Mouse (Mus musculus) heart, adult 11 months (tissue): Measurements from ENCODE around the gene Ptprd.

Experiments used
- DNase-seq: peaks from one replicate; pipeline ENCODE4 v3.0.0; 2022

Ptprd gene

DNA sequence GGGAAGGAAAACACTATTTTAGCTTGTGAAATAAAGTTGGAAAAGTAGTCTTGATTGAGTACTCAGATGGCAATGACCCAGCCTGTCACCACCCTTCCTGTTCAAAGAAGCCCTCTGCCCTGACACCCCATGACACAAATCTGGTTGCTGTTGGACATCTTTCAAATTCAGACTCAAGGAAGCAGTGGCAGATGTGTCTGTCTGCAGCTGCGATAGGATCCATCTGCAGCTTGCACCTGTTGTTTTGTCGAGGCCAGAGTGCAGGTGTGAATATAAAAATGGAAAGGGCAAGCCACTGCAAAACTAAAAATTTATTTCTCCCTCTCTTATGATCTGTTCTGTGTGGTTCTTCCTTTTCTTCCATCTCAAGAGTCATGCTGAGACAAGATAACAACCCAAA lies 978.5 kb downstream of the Ptprd start:
- no peak for DNase-seq

DNA sequence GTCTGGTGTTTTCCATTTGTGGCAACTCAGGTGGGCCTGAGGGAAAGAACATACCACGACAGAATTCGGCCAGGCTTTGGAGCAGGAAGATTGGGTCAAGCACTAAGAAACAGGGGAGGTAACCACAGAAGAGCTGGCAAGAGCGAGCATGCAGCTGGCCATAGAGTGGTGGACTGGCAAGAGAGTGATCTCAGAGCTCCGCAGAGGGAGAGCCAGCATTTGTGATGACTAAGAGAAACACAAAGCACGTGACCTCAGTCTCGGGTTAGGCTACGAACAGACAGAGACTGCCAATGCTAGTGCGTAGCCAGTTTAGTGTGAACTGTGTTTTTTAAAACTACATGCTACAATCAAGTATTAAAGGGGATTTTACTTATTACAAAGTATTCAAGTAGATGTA lies 1042.9 kb downstream of the Ptprd start:
- DNase-seq: no peak

DNA sequence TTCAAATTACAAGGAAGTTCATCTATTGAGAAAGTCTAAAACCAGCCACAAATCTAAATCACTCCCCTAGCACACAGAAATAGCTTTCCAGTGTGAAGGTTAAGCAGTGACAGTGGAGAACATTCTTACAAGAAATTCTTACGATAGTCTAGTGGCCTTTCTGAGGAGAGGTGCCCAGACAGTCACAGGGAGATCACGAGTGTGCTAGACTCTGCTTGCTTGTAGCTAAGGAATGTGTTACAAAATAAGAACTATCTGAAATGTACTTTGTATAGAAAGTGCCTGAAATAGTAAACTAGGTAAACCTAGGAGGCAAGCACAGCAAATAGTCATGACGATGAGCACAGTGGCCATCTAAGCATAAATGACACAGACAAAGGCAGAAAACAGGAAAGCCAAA lies 1054.2 kb downstream of the Ptprd start:
- DNase-seq: no peak

DNA sequence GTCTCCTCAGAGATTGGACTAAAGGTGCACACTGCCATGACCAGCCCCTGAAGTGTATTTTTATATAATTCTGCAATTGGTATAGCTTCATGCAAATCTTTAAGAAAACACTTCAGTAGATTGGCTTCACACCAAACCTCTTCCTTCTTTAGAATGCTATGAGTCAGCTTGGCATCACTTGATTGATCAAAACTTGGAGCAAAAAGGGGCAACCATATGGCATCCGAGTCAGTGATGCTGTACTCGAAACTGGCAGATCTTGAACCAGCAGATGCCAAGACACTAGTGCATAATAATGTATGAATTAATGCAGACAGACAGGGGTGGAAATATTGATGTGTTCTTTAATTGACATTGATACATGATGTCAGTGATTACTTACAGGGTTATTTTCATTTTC lies 1056.2 kb downstream of the Ptprd start:
- no peak for DNase-seq

DNA sequence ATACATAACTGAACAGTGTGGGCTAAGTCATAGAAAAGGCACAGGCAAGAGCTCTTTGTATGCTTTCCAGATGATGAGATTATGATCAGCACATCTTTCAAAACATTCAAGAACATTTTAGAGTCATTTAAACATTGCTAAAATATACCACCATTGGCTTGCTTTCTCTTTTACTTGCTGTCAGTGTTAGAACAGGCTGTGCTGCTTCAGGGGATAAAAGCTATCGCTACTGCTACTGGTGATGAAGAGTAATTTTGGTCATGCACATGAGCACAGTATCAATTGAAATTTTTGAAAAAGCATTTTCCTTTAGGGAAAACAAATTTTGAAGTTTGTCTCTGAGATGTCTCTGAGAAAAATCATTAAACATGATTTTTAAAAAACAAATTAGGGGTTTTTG lies 1056.7 kb downstream of the Ptprd start:
- no peak for DNase-seq

DNA sequence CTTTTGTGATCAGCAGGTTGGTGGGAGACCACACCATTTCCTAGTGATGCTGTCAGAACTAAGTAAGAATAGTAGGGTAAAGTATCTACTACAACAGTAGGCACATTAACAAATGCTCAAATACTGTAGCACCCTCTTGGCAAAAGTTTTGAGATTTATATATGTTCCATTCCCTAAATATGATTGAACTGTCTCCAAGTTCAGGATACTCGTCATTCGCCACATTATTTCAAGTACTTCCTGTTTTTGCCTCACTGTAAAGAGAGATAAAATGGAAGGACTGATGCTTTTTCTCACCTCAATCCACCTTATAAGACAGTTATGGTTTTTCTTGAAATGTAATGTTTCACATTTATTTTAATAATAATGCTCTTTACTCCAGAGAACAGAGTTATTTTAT lies 1086.9 kb downstream of the Ptprd start:
- no peak for DNase-seq

DNA sequence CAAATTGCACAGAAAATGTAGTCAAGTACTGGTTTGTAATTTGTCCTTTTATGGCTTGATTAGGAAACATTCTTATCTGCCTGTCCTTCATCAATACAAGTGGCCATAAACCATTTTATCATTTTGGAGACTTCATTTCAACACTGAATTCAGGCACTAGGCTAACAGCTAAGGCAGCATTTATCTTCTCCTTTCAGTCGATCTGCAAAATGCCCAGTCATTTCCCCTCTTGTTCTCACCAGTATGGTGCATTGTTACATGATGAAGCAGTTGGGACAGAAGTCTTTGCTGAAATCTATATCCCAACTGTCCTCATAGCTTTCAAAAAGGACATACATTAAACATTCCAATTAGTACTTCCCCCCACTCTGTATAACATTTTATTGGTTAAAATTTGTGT lies 1100.9 kb downstream of the Ptprd start:
- no peak for DNase-seq

DNA sequence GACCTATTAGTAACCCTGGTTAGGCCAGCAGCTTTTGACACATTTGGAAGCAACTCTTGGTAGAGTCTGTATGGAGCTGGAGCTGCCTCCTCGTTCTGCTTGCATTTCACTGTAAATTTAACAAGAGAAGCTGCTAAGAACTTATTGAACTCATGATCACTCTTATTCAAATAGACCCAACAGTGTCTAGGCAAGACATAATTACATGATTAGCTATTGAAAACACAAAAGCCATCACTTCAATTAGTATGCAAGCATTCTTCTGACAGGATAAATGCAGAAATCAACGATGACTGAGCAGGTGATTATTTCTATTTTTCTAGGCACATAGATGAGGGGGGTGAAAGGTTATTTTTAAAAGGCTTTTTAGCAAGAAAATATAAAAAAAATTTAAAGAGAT lies 1104.5 kb downstream of the Ptprd start:
- DNase-seq: no peak

DNA sequence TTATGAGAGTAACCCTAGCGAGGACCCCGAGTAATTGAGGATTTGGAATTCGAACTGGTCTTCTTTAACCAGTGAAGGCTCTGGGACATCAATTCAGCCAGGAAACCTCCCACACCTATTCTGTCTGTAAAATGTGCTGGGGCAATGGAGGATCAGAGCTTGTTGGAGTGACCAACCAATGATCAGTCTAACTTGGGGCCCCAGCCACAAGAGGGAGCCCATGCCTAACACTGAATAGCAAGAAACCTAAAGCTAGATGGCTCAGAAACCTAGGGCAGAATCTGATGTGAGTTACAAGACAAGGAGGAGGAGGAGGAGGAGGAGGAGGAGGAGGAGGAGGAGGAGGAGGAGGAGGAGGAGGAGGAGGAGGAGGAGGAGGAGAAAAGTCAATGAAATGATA lies 1128.6 kb downstream of the Ptprd start:
- DNase-seq: no peak

DNA sequence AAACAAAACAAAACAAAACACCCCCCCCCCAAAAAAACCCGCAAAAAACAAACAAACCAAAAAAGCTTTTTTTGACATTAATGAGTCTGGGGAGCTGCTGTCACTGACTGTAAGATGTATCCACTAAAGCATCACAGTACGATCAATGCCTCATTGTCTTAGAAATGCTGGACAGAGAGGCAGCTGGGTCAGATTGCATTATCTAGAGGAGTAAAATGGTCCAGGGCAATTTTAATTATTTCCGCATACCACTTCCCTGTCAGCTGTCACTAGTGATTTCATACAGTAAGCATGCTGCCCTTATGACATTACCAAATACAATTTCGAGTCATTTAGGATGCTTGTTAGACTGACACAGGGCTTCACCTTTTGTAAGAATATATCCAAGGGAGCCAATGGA lies 1134.2 kb downstream of the Ptprd start:
- no peak for DNase-seq

DNA sequence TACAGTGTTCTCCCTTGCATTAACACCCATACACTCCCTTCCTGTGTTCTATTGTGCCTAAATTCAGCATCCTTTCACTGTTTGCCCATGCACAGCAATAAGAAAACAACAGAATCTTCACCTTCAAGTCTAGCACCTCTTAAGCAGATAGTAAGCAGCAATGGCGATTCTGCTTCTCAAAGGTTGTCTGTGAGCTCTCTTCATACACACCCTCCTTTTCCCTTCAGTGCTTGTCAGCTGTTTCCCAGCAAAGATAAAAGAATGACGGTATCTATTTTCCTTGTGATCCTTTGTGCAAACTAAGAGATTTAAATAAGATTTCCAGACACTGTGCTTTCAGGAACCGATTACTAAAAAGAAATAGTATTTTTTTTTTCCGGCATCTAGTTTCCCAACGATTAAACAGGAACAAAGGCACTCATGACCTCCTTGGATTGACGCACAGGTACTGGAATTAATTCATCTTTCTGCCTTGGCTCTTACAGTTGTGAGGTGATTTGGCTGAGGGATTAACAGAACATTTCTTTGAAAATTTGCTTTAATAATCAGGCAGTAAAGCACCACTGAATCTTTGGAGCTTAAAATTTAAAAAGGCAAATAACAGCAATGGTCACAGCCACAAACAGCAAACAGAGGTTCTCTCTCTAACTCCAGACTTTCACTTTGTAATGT lies 1161.1 kb downstream of the Ptprd start:
- no peak for DNase-seq

DNA sequence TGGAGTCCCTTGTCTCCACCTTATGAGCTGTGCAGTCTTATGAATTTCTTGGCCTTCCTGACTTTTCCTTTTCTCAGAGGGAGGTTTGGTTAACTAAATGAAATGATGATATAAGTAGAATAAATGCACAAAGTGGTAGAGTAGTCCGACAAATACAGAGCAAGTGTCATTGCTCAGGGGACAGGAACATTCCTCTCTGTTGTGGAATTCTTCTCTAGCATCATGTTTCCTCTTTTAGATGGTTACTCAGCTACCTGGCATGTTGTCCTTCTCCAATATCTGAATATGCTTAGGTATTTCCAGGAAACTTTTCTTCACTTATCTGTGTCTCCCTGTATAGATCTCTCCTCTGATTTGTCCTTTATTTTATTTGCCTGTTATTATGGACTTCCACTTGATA lies 1207.3 kb downstream of the Ptprd start:
- no peak for DNase-seq

DNA sequence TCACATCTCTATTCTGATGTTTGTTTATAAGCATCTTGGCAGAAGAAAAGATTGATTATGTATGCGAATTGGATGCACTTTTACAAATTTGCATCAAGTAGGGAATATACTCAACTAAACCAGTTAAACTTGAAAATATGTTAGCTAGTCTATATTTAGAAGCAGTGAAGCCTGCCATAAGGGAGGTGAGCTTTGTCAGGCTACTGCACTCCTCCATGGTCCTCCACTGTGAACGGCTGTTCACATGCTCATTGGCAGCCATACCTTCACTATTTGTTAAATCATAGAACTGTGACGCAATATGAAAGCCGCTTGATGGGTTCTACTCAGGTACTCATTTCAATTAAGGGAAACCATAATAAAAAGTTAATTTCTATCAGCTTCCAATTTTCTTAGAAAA lies 1215.6 kb downstream of the Ptprd start:
- DNase-seq: no peak

DNA sequence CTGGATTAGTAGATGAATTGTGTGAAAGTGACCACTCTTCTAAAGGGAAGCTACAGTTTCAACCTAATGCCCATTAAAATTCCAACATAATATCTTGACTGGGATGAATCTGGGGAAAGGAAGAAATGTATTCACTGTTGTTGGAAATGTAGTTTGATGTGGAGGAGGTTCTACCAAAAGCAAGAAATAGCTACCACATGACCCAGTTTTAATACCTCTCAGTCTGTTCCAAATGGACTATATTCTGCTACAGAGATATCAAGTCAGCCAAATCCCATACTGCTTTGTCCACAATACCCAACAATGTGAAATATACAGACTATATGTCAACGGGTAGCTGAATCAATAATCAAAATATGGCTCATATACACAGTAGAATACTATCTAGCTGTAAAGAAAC lies 1221.8 kb downstream of the Ptprd start:
- DNase-seq: no peak

DNA sequence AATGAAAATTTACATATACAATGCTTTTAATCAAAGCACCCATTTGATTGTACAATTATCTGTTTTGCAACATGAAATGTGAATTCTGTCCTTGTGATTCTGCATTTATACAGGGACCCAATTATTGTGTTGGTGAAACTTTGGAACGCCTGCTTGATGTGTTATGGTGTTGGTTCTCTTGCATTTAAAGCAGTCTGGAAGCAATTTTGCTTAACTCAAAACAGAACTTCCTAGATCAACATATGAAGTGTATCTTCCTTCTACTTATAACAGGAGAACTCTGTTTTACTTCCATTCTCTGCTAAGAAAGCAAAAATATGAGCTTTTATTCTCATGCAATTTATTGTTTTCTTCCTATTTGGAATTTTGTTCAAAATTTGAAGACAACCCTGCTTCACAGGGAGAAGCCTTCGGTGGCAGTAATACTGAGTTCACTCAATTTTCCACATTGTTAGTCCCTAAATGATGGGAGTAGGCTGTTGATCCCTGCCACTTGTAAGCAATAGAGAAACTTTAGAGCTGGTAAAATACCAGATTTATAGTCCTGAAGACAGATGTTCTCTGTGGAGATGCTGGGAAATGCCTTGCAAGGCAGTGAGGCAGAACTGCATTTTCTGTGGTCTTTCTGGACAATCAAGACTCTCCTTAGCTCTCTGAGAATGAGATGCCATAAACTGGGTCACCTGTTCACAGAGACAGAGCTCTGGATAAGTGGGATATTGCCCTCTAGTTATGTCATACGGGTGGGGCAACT lies 1234.5 kb downstream of the Ptprd start:
- DNase-seq: no peak

DNA sequence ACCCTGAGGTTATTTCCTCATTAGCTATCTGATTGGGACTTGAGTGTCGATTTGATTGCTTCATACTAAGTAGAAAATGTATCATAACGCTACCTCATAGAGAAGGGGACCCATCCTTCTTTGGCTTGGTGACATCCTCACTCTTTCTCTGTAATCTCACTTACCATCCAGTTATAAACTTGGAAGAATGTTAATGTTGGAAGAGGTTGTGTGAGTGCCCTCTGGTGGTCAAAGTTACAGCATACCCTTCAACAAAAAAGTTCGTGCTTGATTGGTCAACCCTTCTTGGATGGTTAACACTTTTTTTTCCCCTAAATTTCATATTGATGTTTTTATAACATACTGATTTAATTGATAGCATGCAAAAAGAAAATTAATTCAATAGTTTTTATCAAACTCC lies 1263.5 kb downstream of the Ptprd start:
- no peak for DNase-seq

DNA sequence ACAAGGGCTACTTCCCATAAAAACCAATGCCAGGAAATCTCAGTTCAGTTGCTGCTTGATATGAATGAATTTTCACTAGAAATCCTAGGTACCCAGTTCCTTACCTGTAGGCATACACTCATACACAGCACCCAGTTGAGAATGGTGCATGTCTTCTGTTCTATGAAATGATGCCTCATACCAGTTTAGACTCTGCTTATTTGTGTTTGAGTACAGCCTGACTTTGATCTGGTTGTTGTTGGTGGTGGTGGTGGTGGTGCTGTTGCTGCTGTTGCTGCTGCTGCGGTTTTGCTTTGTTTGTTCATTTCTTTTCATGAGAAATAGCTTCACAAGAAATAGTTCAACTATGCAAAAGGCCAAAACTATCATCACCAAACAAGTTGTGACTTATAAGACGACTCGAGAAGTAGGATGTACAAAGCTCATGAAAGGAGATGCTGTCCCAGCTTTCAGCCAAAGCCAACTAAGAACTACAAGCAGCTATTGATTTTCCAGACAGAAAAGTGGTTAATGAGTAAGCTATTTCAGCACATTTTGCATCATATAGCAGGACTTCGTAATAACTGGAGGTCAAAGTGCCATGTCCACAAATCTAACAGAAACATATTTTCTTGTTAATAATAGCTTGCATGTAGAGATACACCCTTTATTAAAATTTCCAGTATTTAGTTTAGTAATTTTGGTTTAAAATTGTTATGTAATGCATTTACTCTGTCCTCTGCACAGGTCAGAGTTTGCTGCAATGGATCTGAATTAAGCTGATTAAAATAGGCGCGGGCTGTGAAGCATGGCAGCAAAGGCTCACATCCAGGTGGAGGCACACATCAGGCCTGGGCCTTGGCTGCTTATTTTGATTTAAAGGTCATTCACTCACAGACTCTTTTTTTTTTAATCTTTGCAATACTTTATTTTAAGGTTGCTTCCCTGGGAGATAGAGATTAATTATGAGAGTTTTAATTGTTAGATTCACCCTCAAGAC lies 1270.1 kb downstream of the Ptprd start:
- no peak for DNase-seq

DNA sequence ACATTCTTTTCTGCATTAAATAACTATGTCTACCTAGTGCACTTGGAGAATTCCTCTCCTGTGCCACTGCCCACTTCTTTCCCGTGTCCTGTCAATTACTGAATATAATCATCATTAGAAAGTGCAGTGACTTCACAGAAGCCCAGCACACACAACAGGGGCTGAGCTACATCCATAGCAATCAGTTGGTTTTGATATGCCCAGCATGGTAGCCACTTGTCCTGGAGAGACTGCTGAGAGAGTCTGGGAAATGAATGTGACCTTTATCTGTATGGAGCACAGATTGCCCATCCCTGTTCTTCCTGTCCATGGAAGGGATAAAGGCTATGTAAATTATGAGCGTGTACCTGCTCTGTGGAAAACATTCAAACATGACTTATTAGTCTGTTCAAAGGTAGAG lies 1280.2 kb downstream of the Ptprd start:
- DNase-seq: no peak

DNA sequence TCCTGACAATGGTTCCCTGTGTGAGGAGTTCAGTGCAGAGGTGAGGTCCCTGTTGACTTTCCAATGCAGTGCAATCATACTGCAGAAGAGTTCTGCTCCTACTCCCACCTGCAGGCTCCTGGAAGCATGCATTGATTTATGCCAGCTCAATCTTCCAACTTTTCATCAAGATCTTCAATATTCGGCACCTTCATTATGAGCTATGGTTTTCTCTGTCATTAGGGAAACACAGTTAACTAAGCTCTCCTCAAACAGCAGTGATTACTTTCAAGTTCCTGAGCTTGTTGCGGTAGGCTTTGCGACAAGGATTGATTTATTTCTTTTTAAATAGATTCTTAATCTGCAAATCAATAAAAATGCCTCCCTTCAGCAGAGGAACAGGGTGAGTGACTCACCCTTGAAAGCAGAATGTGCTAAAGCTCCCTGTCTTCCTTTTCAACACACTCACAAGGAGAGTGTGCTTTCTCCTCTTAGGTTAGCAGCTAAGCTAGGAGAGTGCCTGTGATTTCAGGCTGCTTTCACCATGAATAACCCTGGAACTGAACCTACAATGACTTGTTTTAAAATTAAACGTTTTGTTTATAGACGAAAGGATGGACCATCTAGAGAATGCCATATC lies 1298.1 kb downstream of the Ptprd start:
- DNase-seq: no peak

DNA sequence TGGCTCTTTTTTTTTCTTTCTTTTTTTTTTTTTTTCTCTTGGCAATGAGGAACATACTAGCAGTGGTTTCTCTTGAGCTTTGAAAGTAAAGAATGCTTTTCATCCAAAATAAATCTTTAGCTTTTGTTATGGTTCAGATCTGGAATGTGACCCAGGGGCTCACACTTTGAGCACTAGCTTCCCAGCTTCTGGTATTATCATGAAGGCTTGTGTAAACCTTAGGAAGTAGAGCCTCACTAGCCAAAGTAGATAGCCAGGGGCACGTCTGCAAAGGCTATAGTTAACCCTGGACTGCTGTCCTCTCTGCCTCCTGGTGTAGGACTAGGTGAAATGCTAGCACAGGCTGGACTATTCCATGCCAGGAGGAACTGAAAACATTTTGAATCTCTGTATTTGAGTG lies 1310.1 kb downstream of the Ptprd start:
- DNase-seq: no peak

DNA sequence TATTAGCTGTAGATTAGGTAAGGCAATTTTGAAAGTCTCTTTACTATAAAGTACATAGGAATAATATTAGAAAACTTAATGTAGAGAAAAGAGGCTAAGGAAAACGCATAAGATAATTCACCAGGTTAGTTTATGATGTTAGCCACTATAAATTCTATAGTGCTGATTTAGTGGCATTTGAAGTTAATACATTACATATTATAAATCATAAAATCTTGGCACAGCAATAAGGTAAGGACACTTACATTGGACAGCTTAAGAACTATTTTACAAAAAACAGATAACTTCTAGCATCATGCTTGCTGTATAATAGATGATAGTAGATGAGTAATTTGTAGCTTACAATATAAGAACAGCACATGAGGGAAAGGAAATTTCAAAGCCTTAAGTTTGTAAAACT lies 1322.1 kb downstream of the Ptprd start:
- no peak for DNase-seq

DNA sequence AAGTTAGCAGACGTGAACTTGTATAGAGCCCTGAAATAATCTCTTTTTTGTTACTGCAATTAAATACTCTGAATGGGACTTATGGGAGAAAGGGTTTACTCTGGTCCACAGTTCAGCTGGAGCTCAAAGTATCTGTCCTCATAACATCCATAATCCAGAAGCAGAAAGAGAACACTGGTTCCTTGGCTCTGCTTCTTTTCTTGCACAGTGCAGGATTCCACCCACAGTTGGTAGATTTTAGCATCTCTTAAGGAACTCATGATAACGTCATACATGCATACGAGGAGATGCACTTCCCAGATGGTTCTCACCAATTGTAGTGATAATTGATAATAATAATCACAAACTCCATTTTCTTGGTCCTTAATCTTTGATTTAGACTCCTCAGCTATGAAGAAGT lies 1330.2 kb downstream of the Ptprd start:
- DNase-seq: no peak

DNA sequence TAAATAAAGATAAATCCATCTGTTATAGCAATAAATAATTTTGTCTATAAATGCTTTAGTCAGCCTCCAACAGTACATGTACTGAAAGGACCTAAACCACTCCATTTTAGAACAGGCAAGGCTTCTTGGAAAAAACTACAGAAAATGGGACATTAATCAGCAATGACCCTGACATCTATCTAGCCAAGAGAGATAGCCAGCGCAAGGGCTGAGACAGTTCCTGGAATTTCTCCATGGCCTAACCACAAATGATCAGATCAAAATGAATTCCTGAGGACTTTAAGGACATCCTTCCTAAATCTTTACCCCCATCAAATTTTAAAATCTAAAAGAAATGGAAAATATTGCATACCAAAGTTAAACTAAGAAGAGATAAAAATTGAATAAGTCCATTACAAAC lies 1340.8 kb downstream of the Ptprd start:
- no peak for DNase-seq
